Mouse (Mus musculus): Measurements from ENCODE around the gene Derl2. TPM values are rescaled to one million over a fixed set of nuclear protein-coding genes. Genes with fewer than 3 reads are reported as not detected.

Derl2 gene
- polyA plus RNA-seq, 1 experiment, result 27.2 TPM

DNA sequence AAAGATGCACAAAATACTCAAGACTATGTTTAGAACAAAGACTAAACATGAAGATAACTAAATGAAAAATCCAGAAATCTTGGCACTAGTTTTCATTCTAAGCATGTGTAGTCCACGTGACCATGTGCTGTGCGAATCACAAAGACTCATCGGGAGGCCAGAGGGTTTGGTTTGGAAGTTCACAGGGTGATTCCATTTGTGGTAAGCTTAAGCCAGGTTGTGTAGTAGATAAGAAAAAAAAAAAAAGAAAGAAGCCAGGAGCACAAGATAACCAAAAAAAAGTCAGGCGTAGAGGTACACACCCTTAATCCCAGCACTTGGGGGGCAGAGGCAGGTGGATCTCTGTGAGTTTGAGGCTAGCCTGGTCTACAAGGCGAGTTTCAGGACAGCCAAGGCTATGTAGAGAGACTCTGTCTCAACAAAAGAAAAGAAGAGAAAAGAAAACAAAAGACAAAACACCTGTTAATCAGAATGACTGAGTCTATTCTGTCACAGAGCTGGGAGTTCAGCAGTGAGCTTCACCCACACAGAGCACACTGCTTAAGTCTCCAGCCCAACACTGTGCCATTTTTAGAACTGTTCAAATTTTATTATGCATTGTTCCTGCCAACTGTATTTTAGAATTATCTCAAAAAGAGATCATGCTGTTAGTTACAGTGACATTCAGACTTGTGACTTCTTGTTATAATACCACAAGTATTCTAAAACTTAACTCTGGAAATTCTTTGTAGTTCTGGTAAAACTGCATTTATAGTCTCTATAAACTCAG is 58.7 kb downstream of the Derl2 start:
- TF ChIP-seq CTCF (IDR thresholded peaks at IDR 0.05; ENCODE audit: borderline replicate concordance, extremely low read depth, insufficient read depth, insufficient read length) (no peak), POLR2A (IDR thresholded peaks at IDR 0.05; ENCODE audit: borderline replicate concordance, extremely low read depth, insufficient read depth, insufficient read length, poor library complexity, severe bottlenecking) (no peak)
- DNase-seq (ENCODE audit: low read depth), result no peak

Other genes starting within 250 kb of the Derl2 start
- not detected in 2 replicates for gene Scimp, start 207.3 kb downstream of the Derl2 start, polyA plus RNA-seq (2012; rRNA removed)
- 20.3 and 33.9 TPM in 2 replicates for gene Rabep1, start 175.1 kb downstream of the Derl2 start, polyA plus RNA-seq (2012; rRNA removed)
- gene Nup88, start 49.9 kb downstream of the Derl2 start, polyA plus RNA-seq (2012; rRNA removed), result 95.9 and 119 TPM in 2 replicates
- 48.1 and 69.5 TPM in 2 replicates for gene Rpain, start 49.6 kb downstream of the Derl2 start, polyA plus RNA-seq (2012; rRNA removed)
- 116 and 141 TPM in 2 replicates for gene C1qbp, start 36.8 kb downstream of the Derl2 start, polyA plus RNA-seq (2012; rRNA removed)
- 27.9 and 28.1 TPM in 2 replicates for gene Dhx33, start 15.4 kb downstream of the Derl2 start, polyA plus RNA-seq (2012; rRNA removed)
- gene Mis12, start 230 bp downstream of the Derl2 start, polyA plus RNA-seq (2012; rRNA removed), result 17.9 and 20.9 TPM in 2 replicates
- 490 and 561 TPM in 2 replicates for gene 6330403K07Rik, start 13.7 kb upstream of the Derl2 start, polyA plus RNA-seq (2012; rRNA removed)
- gene Nlrp1a, start 124.9 kb upstream of the Derl2 start, polyA plus RNA-seq (2012; rRNA removed), result not detected in 2 replicates
- 0.06 and 0.14 TPM in 2 replicates for gene Nlrp1b, start 210.9 kb upstream of the Derl2 start, polyA plus RNA-seq (2012; rRNA removed)

Data from brain, embryonic 14.5 days (tissue).